Mouse (Mus musculus) olfactory bulb, adult 2 months (tissue): Measurements from ENCODE around the gene Bcan. TPM values are rescaled to one million over a fixed set of nuclear protein-coding genes. Genes with fewer than 3 reads are reported as not detected.

ENCODE experiments used
- H3K27ac ChIP-seq: fragments of 200-500 bp; 2 replicates; pipeline ENCODE4 v1.5.1; 2012; ENCODE audit warnings: low read depth, low read length; ENCODE audit not compliant: insufficient read depth
- H3K4me1 ChIP-seq: fragments of 200-500 bp; 2 replicates; pipeline ENCODE4 v1.6.1; 2012; ENCODE audit warnings: low read length; ENCODE audit not compliant: control insufficient read depth, insufficient read depth
- H3K4me3 ChIP-seq: fragments of 200-500 bp; 2 replicates; pipeline ENCODE4 v1.5.1; 2012; ENCODE audit warnings: mild to moderate bottlenecking, low read depth, low read length, moderate library complexity; ENCODE audit not compliant: insufficient read depth
- CTCF ChIP-seq: fragments of 200-500 bp; IDR thresholded peaks from 2 replicates; pipeline ENCODE4 v1.5.1; 2012; ENCODE audit warnings: low read depth, mild to moderate bottlenecking, low read length, moderate library complexity; ENCODE audit not compliant: insufficient read depth
- POLR2A ChIP-seq: fragments of 200-500 bp; IDR thresholded peaks from 2 replicates; pipeline ENCODE4 v1.6.1; 2012; ENCODE audit warnings: mild to moderate bottlenecking, low read depth, low read length, moderate library complexity; ENCODE audit not compliant: insufficient read depth
- WGBS: fragments of 180-500 bp; shearing (Covaris S2); methylation state at CpG from one replicate; pipeline ENCODE4 v1.1.7; 2018; 5-methylcytosine and 5-hydroxymethylcytosine counted together
- polyA plus RNA-seq: library from polyadenylated mRNA; stranded (reverse); fragments of >200 nt; gene quantifications from 2 replicates; pipeline ENCODE4 v1.2.4, GENCODE M21; 2012; ENCODE audit warnings: low replicate concordance; ENCODE audit not compliant: missing spikeins, insufficient read depth, insufficient read length

Gene Bcan
- polyA plus RNA-seq, 1 experiment = not detected

DNA sequence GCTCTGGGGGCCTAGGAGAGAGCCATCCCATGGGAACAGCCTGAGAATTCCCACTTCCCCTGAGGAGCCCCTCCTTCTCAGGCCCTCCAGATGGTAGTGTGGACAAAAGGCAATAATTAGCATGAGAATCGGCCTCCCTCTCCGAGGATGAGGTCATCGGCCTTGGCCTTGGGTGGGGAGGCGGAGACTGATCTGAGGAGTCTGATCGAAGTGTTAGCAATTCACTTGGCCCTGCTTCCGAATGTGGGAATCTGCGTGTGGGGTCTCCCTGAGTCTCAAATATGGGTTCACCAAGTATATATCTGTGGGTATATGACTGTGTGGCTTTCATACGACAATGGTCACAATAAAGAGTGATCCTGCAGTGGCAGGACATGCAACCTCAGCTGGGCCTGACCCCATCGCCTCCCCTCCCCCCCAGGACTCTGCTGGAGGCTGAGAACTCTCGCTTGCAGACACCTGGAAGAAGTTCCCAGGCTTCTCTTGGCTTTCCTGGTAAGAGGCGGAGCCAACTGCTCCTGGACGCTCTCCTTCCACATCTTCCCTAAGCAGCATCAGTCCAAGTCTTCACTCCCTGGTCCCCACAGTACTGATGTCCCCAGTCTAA lies 25.5 kb downstream of the Bcan start:
- peaks cover 35% of the 10 kb centered on the region for H3K4me1 ChIP-seq
- 37% methylated on average over 12 of the region's 12 CpGs for WGBS
- no peak overlapping the region; the same call in 1 of the 2 replicates for H3K27ac ChIP-seq
- no peak overlapping the region for H3K4me3 ChIP-seq
- no peak for TF ChIP-seq POLR2A

DNA sequence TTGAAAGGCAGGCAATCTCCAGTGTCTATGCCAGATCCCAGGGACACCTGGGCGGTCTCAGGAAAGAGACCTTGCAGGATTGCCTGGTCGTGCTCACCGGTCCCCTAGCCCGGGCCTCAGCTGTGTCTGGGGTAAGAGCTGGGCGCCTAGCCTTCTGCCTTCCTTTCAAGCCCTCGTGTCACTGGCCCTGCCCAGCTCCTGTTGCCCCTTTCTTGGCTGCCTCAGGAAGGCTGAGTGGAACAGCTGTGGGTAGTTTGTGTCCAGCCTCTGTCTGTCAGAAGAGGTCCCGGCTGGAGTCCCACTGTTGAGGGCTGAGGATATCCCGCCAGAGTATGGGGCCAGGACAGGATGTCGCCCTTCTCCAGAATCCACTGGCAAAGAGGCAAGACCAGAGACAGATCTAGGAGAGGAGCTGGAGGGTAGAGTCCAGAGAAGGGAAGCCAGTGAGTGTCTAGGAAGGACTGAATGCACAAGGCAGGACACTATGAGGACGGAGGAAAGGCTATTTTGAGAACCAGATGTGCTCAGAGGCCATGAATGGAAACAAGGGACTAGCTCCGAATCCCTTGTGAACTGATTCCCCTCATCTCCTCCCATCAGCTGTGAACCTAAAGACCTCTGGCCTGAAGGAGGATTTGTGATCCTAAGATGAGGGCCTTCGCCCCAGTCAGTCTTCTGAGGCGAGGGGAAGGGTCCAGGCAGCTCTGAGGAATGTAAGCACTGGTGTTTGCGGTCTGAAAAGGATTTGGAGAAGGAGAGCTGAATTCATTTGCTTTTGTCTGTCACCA lies 26.2 kb downstream of the Bcan start:
- 57% methylated on average over 14 of the region's 14 CpGs for WGBS
- Histone ChIP-seq H3K4me1 (peaks cover 35% of the 10 kb centered on the region), H3K27ac (no peak overlapping the region; the same call in 1 of the 2 replicates), H3K4me3 (no peak overlapping the region)
- TF ChIP-seq CTCF (no peak), POLR2A (no peak)

- 34% methylated on average over 5 of the region's 5 CpGs for WGBS
- Histone ChIP-seq H3K4me3 (peak overlapping the region; percentile 38; the same call in 1 of the 2 replicates), H3K4me1 (peaks cover 35% of the 10 kb centered on the region), H3K27ac (no peak overlapping the region)
- TF ChIP-seq CTCF = no peak
Observed at GRCm38 (mm10) chr3:87972776-87973175, 27.3 kb downstream of the Bcan start.

DNA sequence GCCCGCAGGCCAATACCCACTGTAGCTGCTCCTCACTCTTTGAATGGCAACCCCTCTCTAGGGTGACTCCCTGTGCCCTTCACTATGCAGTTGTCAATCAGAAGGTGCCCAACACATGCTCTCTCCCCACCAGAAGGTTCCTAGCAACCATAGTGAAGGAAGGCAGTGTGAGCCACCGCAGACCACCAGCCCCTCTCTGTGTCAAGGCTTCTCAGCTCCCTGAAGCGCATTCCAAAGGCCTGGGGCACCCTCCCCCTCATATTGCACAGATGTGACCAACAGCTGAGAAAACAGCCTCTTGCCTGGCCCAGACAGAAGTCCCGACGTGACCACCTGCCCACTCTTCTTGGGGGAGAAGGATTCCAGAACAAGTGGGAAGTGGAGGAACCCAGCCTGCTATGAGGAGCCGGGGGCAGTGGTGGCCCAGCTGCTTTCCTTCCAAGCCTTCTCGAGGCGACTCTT lies 27.8 kb downstream of the Bcan start:
- 44% methylated on average over 8 of the region's 8 CpGs for WGBS
- TF ChIP-seq POLR2A (no peak), CTCF (no peak)
- peak overlapping the region; percentile 38; the same call in 1 of the 2 replicates for H3K4me3 ChIP-seq
- no peak overlapping the region for H3K27ac ChIP-seq
- H3K4me1 ChIP-seq = peaks cover 35% of the 10 kb centered on the region

DNA sequence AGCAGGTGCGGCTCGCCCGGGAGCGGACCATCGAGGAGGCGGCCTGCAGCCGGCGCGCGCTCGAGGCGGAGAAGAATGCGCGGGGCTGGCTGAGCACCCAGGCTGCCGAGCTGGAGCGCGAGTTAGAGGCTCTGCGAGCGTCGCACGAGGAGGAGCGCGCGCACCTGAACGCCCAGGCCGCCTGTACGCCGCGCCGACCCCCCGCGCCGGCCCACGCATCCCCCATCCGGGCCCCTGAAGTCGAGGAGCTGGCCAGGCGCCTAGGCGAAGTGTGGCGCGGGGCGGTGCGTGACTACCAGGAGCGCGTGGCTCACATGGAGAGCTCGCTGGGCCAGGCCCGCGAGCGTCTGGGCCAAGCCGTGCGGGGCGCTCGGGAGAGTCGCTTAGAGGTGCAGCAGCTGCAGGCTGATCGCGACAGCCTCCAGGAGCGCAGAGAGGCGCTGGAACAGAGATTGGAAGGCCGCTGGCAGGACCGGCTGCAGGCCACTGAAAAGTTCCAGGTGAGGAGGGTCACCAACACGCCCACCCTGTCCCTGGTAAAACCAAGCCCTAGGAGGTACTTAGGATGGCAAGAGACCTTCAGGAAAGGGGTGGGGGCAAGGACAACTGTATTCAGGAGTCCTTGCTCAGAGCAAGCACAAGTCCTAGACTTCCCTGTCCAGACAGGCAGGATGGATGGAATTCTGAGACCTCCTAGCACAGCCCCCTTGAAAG lies 28.4 kb downstream of the Bcan start:
- H3K4me3 ChIP-seq = peak overlapping the region; percentile 38
- H3K4me1 ChIP-seq = peaks cover 35% of the 10 kb centered on the region
- WGBS = 2% methylated on average over 60 of the region's 60 CpGs
- TF ChIP-seq POLR2A = no peak
- TF ChIP-seq CTCF = no peak
- H3K27ac ChIP-seq = no peak overlapping the region

DNA sequence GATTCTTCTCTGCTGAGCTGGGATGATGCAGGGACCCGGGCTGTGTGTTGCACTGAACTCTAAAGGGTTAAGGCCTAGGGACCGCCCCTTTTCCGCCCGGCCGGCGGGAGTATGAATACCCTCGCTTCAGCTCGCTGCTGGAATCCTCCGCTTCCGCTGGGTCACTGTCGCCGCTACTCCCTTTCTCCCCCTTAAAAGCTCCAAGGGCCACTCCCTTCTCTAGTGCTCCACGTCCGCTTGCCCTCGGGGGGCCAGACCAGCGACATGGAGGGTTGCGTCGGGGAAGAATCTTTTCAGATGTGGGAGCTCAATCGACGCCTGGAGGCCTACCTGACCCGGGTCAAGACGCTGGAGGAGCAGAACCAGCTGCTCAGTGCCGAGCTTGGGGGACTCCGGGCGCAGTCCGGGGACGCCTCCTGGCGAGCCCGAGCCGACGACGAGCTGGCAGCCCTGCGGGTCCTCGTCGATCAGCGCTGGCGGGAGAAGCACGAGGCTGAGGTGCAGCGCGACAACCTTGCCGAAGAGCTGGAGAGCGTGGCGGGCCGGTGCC lies 29.0 kb downstream of the Bcan start, which contains the start of gene Nes:
TSS of gene Nes (plus strand) at position 140 of the 550 bp plus-strand sequence.
- Histone ChIP-seq H3K4me3 (peak within 1 kb of the TSS; percentile 38), H3K4me1 (peaks cover 35% of the 10 kb centered on the region), H3K27ac (no peak within 1 kb of the TSS)
- TF ChIP-seq POLR2A (no peak), CTCF (no peak)
- under 1% methylated on average over 44 of the region's 44 CpGs for WGBS

DNA sequence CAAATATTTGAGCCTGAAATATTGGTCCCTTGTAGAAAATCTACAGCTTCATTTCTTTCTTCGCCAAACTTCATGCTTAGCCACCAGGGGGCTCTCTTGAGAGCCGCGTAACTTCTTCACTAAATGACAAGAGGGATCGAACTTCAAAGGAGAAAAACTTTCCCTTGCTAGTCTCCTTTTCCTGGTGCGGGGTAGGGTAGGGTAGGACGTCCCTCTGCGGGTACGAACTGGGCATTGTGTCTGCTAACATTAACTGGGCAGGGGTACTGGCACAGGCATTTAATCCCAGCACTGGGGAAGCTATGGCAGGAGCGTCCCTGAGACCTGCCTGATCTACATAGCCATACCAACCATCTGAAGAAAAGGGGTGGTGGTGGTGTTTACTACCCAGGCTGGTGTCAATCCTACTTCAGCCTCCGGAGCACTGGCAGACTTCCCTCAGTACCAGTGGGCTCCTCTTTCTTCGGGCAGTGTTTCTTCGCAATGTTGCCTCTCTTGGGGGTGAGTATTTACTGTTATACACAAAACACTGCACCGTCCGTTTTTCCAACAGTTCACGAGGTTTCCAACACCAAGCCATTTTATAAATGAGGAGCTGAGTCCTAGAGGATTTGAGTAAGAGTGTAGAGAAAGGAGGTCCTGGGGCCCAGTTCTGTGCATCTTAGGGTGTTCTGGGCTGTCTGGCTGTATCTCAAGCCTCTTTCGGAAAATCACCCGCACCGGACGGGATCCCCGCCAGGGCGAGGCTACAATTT lies 29.7 kb downstream of the Bcan start:
- peak overlapping the region; percentile 38; the same call in 1 of the 2 replicates for H3K4me3 ChIP-seq
- TF ChIP-seq POLR2A = no peak
- no peak for TF ChIP-seq CTCF
- H3K27ac ChIP-seq = no peak overlapping the region
- peaks cover 35% of the 10 kb centered on the region for H3K4me1 ChIP-seq
- WGBS = 2% methylated on average over 21 of the region's 21 CpGs

- WGBS = 1% methylated on average over 27 of the region's 27 CpGs
- Histone ChIP-seq H3K27ac (peak overlapping the region; percentile 56; the same call in 1 of the 2 replicates), H3K4me3 (peak overlapping the region; percentile 49), H3K4me1 (peaks cover 22% of the 10 kb centered on the region)
- TF ChIP-seq CTCF = peak; percentile 84
- TF ChIP-seq POLR2A = no peak
Observed at GRCm38 (mm10) chr3:87960586-87961191, 39.3 kb downstream of the Bcan start.
